Mouse (Mus musculus): ENCODE data around the gene Dip2b. TPM values are rescaled to one million over a fixed set of nuclear protein-coding genes. Genes with fewer than 3 reads are reported as not detected.
"Not testable (repeated sequence)": the region's sequence is repeated elsewhere in the genome, so short reads cannot be mapped to it uniquely, and the experiment has no call there.

The Dip2b gene
- polyA plus RNA-seq, 1 experiment from 2014 or later: 18.8 TPM

- H3K4me1 ChIP-seq: no peaks in the 10 kb centered on the region
- H3K27me3 ChIP-seq: no peaks in the 10 kb centered on the region
- ATAC-seq: no peak
- 94% methylated on average over 6 of the region's 6 CpGs for WGBS
- no peak overlapping the region for H3K27ac ChIP-seq
- H3K4me2 ChIP-seq: no peak overlapping the region
- H3K4me3 ChIP-seq: no peak overlapping the region
- no peak overlapping the region for H3K9ac ChIP-seq
- H3K36me3 ChIP-seq (ENCODE audit: poor library complexity, severe bottlenecking): peaks cover 87% of the 10 kb centered on the region
- H3K9me3 ChIP-seq (replicated peaks): no peaks in the 10 kb centered on the region
Observed at GRCm38 (mm10) chr15:100236952-100237351, 198.5 kb downstream of the Dip2b start.

- 95% methylated on average over 6 of the region's 6 CpGs for WGBS
Observed at GRCm38 (mm10) chr15:100241780-100242179, 203.3 kb downstream of the Dip2b start.

GRCm38 (mm10) chr15:100245951-100246350 is 207.5 kb downstream of the Dip2b start:
- H3K27ac ChIP-seq: no peak overlapping the region
- WGBS: 95% methylated on average over 7 of the region's 7 CpGs
- H3K36me3 ChIP-seq (ENCODE audit: poor library complexity, severe bottlenecking): peaks cover 97% of the 10 kb centered on the region
- no peaks in the 10 kb centered on the region for H3K27me3 ChIP-seq
- H3K9ac ChIP-seq: no peak overlapping the region
- H3K4me3 ChIP-seq: no peak overlapping the region
- H3K4me1 ChIP-seq: no peaks in the 10 kb centered on the region
- no peaks in the 10 kb centered on the region for H3K9me3 ChIP-seq (replicated peaks)
- ATAC-seq: no peak
- no peak overlapping the region for H3K4me2 ChIP-seq

More at GRCm38 (mm10) chr15:100241780-100242179, 203.3 kb downstream of the Dip2b start:
- Histone ChIP-seq H3K4me3 (no peak overlapping the region), H3K9me3 (replicated peaks) (no peaks in the 10 kb centered on the region), H3K27me3 (no peaks in the 10 kb centered on the region), H3K9ac (no peak overlapping the region), H3K4me1 (no peaks in the 10 kb centered on the region), H3K4me2 (no peak overlapping the region), H3K36me3 (ENCODE audit: poor library complexity, severe bottlenecking) (peaks cover 92% of the 10 kb centered on the region), H3K27ac (no peak overlapping the region)
- ATAC-seq: no peak

- WGBS: 95% methylated on average over 9 of the region's 9 CpGs
- peaks cover 97% of the 10 kb centered on the region for H3K36me3 ChIP-seq (ENCODE audit: poor library complexity, severe bottlenecking)
Observed at GRCm38 (mm10) chr15:100247296-100247695, 208.8 kb downstream of the Dip2b start.

GRCm38 (mm10) chr15:100248665-100249433 is 210.4 kb downstream of the Dip2b start:
- Histone ChIP-seq H3K9me3 (replicated peaks) (no peaks in the 10 kb centered on the region), H3K4me3 (no peak overlapping the region), H3K4me1 (no peaks in the 10 kb centered on the region), H3K4me2 (no peak overlapping the region), H3K36me3 (ENCODE audit: poor library complexity, severe bottlenecking) (peaks cover 97% of the 10 kb centered on the region), H3K27me3 (no peaks in the 10 kb centered on the region), H3K9ac (no peak overlapping the region), H3K27ac (no peak overlapping the region)
- 96% methylated on average over 6 of the region's 6 CpGs for WGBS
- no peak for ATAC-seq

More at GRCm38 (mm10) chr15:100247296-100247695, 208.8 kb downstream of the Dip2b start:
- Histone ChIP-seq H3K9ac (no peak overlapping the region), H3K4me3 (no peak overlapping the region), H3K27me3 (no peaks in the 10 kb centered on the region), H3K4me1 (no peaks in the 10 kb centered on the region), H3K9me3 (replicated peaks) (no peaks in the 10 kb centered on the region), H3K4me2 (no peak overlapping the region), H3K27ac (no peak overlapping the region)
- no peak for ATAC-seq

GRCm38 (mm10) chr15:100251153-100251780 is 212.8 kb downstream of the Dip2b start:
- Histone ChIP-seq H3K27ac (no peak overlapping the region), H3K36me3 (ENCODE audit: poor library complexity, severe bottlenecking) (peaks cover 99% of the 10 kb centered on the region), H3K9me3 (replicated peaks) (no peaks in the 10 kb centered on the region), H3K27me3 (no peaks in the 10 kb centered on the region), H3K4me3 (no peak overlapping the region), H3K4me2 (no peak overlapping the region), H3K4me1 (no peaks in the 10 kb centered on the region), H3K9ac (no peak overlapping the region)
- WGBS: 95% methylated on average over 6 of the region's 6 CpGs
- no peak for ATAC-seq

- H3K27ac ChIP-seq: no peak overlapping the region
- no peaks in the 10 kb centered on the region for H3K9me3 ChIP-seq (replicated peaks)
- 88% methylated on average over 6 of the region's 6 CpGs for WGBS
- no peak overlapping the region for H3K4me3 ChIP-seq
- no peak for ATAC-seq
- no peaks in the 10 kb centered on the region for H3K4me1 ChIP-seq
- H3K4me2 ChIP-seq: no peak overlapping the region
- H3K27me3 ChIP-seq: no peaks in the 10 kb centered on the region
- H3K9ac ChIP-seq: no peak overlapping the region
- peaks cover 82% of the 10 kb centered on the region for H3K36me3 ChIP-seq (ENCODE audit: poor library complexity, severe bottlenecking)
Observed at GRCm38 (mm10) chr15:100256386-100256785, 217.9 kb downstream of the Dip2b start.

- H3K36me3 ChIP-seq (ENCODE audit: poor library complexity, severe bottlenecking): peaks cover 79% of the 10 kb centered on the region
- no peak for ATAC-seq
- WGBS: 92% methylated on average over 5 of the region's 5 CpGs
- H3K27me3 ChIP-seq: no peaks in the 10 kb centered on the region
- H3K4me3 ChIP-seq: no peak overlapping the region
- no peak overlapping the region for H3K4me2 ChIP-seq
- H3K9me3 ChIP-seq (replicated peaks): no peaks in the 10 kb centered on the region
- no peak overlapping the region for H3K9ac ChIP-seq
- no peaks in the 10 kb centered on the region for H3K4me1 ChIP-seq
- H3K27ac ChIP-seq: no peak overlapping the region
Observed at GRCm38 (mm10) chr15:100257305-100257704, 218.8 kb downstream of the Dip2b start.

- Histone ChIP-seq H3K4me1 (no peaks in the 10 kb centered on the region), H3K27ac (no peak overlapping the region), H3K27me3 (no peaks in the 10 kb centered on the region), H3K4me2 (no peak overlapping the region), H3K36me3 (ENCODE audit: poor library complexity, severe bottlenecking) (peaks cover 67% of the 10 kb centered on the region), H3K4me3 (no peak overlapping the region), H3K9me3 (replicated peaks) (no peaks in the 10 kb centered on the region), H3K9ac (no peak overlapping the region)
- ATAC-seq: no peak
- 94% methylated on average over 7 of the region's 7 CpGs for WGBS
Observed at GRCm38 (mm10) chr15:100258646-100259425, 220.4 kb downstream of the Dip2b start.

GRCm38 (mm10) chr15:100260351-100260750 is 221.9 kb downstream of the Dip2b start:
- H3K4me2 ChIP-seq: not testable (repeated sequence)
- WGBS: 95% methylated on average over 7 of the region's 7 CpGs

GRCm38 (mm10) chr15:100263246-100263905 is 224.9 kb downstream of the Dip2b start:
- H3K9ac ChIP-seq: no peak overlapping the region
- 13% methylated on average over 4 of the region's 4 CpGs for WGBS
- H3K36me3 ChIP-seq (ENCODE audit: poor library complexity, severe bottlenecking): peaks cover 25% of the 10 kb centered on the region
- H3K4me3 ChIP-seq: no peak overlapping the region
- no peak overlapping the region for H3K4me2 ChIP-seq
- H3K9me3 ChIP-seq (replicated peaks): no peaks in the 10 kb centered on the region
- no peak overlapping the region for H3K27ac ChIP-seq
- ATAC-seq: no peak
- H3K27me3 ChIP-seq: no peaks in the 10 kb centered on the region
- H3K4me1 ChIP-seq: no peaks in the 10 kb centered on the region

More at GRCm38 (mm10) chr15:100260351-100260750, 221.9 kb downstream of the Dip2b start:
- H3K27me3 ChIP-seq; H3K27ac ChIP-seq; H3K4me1 ChIP-seq; H3K4me3 ChIP-seq; H3K9me3 ChIP-seq (replicated peaks); H3K9ac ChIP-seq; ATAC-seq: not testable (repeated sequence)
- H3K36me3 ChIP-seq (ENCODE audit: poor library complexity, severe bottlenecking): peaks cover 52% of the 10 kb centered on the region
